Mouse (Mus musculus) frontal cortex, postnatal 14 days (tissue): ENCODE results near the gene Kdm2b.

Experiments used
- DNase-seq, 2 experiments: peaks; one replicate each; pipeline ENCODE4 v3.0.0; 2022; ENCODE audit warnings: low spot score in 2 of 2

Gene Kdm2b

DNA sequence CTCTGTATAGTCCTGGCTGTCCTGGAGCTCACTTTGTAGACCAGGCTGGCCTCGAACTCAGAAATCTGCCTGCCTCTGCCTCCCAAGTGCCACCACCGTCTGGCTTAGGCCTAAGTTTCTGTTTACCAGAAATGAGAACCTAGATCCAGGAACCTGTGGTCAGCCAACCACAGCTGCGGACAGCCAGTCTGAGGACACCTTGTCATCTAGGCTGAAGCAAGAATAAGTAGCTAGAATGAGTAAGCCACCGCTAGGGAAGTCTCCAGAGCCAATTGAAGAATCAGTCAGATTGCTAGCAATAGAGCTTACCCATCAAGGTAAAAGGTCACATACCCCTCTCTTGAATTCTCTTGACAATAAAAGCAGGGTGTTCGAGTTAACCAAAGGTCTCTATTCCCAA, 145.8 kb downstream of the Kdm2b start:
- no peak for DNase-seq

DNA sequence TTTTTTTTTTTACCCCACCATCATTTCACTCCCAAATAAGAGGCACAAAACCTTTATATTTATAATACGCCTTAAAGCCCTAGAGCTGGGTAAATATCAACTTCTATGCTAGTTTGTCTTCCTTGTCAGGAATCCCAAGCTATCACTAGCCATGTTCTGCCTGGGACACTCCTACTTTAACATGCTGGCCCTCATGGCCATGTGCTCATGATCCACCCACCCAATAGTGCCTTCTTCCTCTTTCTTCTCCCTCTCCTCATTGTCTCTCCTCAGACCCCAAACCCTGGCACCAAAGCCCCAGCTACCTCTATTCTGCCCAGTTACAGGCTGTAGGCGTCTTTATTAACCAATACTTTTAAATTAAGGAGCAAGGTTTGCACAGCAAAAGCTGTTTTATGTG, 148.5 kb downstream of the Kdm2b start:
- no peak for DNase-seq

DNA sequence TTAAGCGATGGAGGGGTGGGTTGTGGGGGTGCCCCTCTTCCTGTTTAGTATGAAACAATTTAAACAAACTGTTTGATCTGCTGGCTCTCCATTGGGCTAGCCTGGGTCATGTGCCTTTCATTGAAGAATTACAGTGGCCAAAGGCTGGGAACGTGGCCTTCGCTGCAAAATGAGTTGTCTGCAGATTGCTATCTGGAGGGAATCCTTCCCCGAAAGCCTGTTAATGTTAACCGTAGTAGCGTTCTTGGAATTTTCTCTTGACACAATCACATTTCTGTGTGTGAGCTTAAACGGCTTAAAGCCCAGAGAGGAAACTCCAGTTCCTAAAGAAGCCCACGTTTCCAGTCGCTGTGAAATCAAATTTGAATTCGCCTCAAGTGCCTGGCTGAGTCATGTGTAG, 156.6 kb downstream of the Kdm2b start:
- DNase-seq = no peak

DNA sequence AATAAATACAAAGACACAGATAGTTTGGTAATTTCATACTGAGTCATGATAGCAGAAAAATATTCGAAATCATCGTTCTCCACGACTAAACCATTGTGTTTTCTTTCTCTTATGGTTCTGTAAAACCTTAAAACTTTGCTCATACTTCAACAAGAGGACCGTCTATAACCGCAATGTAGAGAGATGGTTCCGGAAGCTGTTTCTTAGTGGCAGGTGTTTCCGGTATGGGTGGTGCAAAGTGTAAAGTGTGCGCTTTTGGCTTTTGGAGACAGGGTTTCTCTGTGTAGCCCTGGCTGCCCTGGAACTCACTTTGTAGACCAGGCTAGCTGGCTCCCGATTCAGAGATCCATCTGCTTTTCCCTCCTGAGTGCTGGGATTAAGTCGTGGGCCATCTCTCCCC, 157.1 kb downstream of the Kdm2b start:
- no peak for DNase-seq

DNA sequence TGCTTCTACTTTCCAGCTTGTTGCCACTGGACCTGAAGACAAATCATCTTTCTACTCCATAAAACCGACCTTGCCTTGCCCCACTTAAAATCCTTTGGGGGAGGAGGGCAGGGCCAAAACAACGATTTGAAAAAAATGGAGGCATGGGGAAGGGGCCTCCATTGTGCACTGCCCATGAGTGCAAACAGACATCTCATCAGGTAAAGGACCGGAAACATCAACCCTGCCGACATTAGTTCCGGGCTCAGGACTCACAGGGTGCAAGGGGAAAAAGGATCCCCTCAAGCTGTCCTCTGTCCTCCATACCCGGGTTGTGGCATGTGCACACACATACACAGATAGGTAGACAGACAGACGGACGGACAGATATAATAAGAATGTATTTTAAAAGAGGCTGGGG, 164.5 kb downstream of the Kdm2b start:
- DNase-seq = no peak

DNA sequence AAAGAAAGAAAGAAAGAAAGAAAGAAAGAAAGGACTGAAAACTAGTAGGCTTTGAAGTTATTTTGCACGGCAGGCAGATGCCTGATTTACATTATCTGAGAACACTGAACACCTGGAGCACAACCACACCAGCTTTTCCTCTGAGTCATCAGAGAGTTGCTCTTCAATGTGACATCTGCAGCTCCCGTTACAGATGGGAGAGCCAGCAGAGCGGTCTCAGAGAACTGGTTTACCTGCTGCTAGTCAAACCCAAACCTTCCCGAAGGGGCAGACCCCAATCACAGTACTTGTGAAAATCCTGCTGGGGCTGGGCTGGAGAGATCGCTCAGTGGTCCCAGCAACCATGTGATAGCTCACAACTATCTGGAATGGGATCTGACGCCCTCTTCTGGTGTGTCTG, 165.2 kb downstream of the Kdm2b start:
- DNase-seq = no peak

DNA sequence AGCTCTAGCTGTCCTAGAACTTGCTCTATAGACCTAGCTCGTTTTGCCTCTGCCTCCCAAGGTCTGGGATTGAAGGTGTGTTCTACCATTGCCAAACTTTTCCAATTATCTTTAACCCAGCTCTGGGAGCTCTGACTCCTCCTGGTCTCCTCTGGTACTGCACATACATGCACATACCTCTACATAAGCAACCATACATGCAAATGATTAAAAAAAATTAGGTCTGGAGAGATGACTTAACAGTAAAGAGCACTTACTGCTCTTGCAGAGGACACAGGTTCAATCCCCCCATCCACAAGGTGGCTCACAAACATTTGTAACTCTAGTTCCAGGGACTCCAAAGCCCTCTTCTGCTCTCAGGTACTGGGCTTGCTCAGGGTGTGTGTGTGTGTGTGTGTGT, 165.6 kb downstream of the Kdm2b start:
- DNase-seq = no peak

DNA sequence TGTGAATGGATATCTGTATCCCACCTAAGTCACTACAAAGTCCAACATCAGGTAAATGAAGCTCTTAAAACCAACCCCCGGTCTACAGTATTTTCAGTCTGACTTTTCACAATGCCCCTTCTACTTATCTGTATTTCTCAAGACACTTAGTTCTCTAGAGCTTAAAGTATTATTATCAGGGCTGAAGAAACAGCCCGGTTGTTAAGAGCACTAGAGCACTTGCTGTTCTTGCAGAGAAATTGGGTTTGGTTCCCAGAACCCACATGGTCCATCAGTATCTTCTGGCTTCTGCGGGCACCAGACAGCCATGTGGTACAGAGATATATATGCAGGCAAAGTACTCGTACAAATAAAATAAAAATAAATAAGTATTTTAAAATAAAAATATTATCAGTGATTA, 167.2 kb downstream of the Kdm2b start:
- no peak for DNase-seq

DNA sequence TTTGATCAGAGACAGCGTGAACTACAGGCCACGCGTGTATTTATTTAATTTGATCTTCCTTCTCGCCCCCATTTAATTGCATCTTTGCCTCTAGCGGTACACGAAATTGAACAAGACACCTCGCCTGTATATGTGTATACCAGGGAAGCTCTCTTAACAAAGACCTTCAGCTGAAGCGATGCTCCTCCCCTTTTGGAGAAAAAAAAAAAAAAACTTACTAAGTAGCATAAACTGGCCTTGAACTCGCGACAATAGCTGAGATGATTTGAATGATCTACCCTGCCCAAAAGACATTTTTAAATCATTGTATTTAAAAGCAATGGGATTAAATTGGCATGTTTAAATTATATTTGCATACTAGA, 168.1 kb downstream of the Kdm2b start:
- no peak for DNase-seq

DNA sequence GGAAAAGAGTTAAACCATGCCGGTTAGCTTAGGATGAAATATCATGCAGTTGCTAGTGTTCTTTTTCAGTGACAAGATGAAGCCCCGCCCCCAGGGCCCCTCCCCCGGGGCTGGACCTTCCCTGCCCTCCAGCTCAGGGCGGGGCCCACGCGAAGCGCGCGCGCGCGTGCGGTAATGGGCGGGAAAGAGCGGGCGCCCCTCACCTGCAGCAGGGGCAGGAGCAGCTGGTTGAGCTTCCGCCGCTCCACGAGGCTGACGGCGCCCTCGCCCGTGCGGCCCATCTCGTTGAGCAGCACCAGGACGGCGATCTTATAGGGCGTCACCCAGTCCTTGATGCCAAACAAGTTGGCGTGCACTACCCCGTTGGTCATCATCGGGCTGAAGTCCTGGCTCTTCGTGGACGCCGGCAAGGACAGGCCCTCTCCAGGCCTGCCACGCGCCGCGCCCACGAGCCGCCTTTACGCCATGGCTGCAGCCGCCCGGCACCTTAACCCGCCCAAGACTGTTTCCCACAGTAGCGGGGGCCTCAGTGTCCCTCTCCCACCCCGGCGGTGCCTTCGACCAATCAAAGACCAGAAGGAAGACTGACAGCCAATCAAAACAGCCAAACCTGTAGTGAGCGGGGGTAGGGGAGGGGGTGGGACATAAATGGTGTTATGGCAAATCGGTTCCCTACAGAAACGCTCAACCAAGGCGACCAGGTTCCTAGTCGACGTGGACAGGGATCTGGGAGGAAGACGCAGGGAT, 168.7 kb downstream of the Kdm2b start, which contains the start of gene Anapc5:
TSS of gene Anapc5 (minus strand) at position 563 of the 747 bp plus-strand sequence.
- DNase-seq = peak; percentile 89 to 90
